Mouse (Mus musculus): ENCODE measurements at regions not wholly inside any gene's neighbourhood (a gene's known extent, or its start where the extent isn't known, plus 50 kb on each side); places are given as distances from the start of the nearest gene placed in this dataset.
"Not testable (repeated sequence)": the region's sequence is repeated elsewhere in the genome, so short reads cannot be mapped to it uniquely, and the experiment has no call there.

DNA sequence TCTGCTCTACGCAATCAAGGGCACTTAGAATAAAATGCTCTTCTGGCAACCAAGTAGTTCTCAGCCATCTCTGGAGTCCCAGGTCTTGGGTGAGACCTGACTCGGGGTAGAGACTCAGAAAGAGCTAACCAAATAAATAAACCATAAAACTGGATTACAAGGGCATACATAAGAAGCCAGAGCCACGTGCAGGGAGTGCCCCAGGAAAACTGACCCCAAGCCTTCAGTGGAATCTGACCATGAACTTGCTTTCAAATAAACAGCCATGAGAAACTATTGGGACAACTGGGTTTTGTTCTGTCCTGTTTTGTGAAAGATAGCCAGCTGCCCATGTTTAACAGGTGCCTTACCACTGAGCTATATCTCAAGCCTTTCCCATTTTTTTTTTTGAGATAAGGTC is 170.3 kb downstream of the Tomm20 start:
- DNase-seq (ENCODE audit: low spot score) = no peak

DNA sequence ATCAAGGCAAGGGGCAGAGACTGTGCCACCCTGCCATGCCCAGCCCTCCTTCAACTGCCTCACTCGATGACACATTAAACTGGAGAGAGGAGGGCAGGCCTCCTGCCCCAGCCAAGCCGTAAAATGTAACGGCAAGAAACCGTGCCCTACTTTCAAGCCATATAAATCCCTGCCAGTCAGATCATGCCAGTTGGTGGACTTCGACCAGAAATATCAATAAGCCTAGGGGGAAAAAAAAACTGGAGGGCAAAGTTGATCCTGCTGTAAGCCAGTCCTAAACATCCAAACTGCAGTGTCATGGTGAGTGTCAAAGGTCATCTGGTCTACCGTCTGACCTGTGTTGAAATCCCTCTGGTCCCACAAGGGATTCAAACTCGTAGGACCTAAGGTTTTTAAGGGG is 170.8 kb downstream of the Tomm20 start:
- no peak for DNase-seq (ENCODE audit: low spot score)

DNA sequence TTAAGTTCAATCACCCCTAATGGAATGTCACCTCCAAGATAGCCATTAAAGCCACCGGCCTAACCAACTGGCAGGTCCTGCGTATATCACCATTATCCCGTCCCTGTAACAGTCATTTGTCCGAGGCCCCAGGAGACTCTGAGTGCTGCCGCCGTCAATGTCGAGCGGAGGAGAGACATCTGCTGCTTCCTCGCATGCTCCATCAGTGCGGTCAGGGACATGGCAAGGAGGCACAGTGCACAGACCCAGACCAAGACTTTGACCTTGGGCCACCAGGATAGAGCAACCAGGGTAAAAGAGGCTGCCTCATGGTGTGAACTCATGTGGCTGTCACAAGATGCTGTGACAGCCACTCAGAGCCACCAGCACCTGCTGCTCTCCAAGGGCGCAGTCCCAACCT is 172.9 kb downstream of the Tomm20 start:
- no peak for DNase-seq (ENCODE audit: low spot score)

DNA sequence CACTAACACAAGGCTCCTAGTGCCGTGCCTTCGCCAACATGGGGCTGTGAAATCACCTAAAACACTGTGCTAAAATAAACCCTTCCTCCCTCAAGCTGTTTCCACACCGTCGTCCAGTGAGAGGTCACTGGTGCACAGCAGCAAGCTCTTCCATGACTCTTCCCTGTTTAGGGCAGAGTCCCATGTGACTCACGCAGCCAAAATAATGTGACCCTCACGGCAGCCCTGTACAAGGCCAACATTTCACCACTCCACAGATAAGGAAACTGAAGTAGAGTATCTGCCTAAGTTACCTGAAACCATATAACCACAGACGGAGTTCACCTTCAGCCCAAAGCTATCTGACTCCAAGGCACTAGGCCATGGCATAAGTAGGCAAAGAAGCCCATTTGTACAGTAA is 173.4 kb downstream of the Tomm20 start:
- no peak for DNase-seq (ENCODE audit: low spot score)

DNA sequence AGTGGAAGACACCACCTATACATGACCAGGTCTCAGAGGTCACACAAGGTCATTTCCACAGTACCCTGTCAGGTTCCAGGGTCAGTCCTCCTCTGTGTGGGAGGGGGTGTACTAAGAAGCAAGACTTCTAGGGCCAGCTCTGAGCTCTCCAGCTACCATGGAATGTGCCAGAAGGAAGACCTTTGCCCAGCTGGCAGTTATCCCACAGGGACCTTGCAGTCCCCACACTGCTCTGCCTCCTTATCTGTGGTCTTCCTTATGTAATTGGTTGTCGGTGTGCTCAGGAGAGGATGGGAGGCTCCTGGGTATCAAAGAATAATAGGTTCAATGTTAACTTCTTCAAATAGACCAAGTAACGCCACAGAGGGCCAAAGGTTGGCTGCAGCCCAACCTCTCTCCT is 175.3 kb downstream of the Tomm20 start:
- DNase-seq (ENCODE audit: low spot score) = not testable (repeated sequence)

DNA sequence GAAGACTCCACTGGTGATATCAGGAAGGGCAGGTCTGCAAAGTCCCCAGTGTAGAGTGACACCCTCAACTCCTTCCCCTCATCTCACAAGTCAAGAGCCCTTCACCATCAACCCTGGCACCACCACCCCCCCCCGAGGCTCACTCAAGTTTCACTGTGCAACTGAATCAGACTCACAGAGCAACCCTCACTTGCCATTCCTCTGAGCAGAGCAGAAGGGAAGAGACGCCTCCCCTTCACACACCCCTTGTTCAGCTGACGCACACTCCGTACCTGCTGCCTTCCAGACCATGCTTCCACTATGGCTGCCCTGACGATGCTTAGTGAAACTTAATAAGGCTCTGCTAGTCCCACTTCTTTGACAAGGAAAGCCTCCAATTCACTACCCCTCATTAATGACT is 174.4 kb upstream of the Irf2bp2 start:
- no peak for DNase-seq (ENCODE audit: low spot score)

DNA sequence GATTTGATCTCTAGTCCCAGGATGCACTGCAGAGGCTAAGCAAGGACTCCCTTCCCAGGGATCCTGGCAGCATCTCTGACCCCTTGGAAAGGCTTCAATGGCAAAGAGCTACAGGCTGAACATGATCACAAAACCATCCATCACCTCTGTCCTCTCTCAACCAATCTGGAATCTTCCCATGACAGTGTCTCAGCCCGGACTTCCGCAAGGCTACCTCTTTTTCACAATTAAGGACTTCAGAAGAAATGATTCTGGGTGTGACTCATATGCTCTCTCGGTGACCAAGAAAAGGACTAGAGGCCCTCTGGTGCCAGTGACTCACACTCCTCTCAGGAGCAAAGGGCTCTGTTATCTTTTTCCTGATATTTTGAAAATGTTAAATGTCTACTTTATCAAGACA is 173.6 kb upstream of the Irf2bp2 start:
- no peak for DNase-seq (ENCODE audit: low spot score)

DNA sequence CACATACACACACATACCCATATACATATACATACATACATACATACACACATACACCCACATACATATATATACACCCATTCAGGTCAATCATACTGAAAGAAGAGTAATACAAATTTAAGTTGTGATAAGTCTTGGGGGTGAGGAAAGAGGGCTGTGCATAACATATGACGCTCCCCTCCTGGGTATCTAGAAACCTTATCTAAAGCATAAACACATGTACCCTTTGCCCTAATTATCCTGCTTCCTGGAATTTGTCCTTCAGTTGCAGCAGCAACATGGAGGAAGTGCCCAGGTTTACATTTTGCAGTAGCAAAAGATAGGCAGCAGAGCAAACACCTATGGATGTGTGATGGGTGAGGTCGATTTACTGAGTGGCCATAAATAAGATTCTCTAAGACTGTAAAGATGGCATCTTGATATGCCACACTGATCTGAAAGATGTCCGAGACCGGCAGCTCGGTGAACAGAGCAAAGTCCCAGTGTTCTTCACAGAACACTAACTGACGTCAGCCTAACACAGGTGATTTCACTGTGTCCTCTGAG is 172.0 kb upstream of the Irf2bp2 start:
- no peak for DNase-seq (ENCODE audit: low spot score)

DNA sequence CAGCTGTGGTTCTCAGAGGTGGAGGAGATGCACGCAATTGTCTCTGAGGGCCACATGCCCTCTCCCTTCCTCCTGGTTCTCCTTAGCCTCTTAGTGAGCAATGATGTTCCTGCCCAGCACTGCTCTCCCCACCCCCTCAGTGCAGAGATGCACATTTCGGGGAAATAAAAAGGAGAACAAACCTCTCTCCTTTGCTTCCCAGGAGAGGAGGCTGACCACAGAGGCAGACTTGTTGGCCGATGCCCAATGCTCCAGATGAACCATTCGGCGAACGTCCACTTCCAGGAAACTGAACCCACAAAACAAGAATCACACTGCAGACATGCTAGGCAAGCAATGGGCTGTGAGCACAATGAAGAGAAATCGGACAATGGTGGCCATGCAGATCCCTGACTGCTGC is 169.8 kb upstream of the Irf2bp2 start:
- DNase-seq (ENCODE audit: low spot score) = no peak

DNA sequence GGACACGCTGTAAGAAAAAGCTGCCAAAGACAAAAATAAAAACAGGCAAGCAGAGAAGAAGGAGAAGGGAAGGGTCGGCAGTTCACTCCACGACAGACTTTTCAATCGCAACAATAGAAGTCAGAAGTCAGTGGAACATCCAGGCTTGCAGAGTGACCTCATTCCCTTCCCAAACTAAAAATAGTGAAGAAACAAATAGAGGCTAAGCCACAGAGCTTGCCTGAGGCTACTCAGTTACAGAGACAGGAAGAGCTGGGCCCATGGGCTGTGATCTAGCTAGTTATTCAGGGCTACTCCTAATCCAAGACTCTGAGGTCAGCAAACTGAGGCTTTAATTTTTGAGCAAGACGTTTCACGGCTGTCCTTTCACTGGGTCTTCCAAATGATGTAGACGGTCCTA is 165.9 kb upstream of the Irf2bp2 start:
- DNase-seq (ENCODE audit: low spot score) = no peak

DNA sequence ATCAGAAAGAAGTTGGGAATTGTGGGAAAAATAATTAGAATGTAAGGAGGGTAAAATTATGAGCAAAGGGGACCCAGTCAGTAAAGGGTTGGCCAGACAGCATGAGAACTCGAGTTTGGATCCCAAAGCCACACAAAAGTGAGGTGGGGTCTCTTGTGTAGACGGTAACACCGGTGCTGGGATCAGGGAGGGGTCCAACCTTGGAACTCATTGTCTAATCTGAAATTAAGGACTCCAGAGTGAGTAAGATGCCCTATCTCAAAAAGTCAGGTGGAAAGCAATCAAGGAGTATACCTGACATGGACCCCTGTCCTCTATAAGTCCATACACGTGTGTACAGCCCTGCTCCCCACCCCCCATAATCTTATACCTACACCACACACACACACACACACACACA is 165.2 kb upstream of the Irf2bp2 start:
- DNase-seq (ENCODE audit: low spot score) = no peak

DNA sequence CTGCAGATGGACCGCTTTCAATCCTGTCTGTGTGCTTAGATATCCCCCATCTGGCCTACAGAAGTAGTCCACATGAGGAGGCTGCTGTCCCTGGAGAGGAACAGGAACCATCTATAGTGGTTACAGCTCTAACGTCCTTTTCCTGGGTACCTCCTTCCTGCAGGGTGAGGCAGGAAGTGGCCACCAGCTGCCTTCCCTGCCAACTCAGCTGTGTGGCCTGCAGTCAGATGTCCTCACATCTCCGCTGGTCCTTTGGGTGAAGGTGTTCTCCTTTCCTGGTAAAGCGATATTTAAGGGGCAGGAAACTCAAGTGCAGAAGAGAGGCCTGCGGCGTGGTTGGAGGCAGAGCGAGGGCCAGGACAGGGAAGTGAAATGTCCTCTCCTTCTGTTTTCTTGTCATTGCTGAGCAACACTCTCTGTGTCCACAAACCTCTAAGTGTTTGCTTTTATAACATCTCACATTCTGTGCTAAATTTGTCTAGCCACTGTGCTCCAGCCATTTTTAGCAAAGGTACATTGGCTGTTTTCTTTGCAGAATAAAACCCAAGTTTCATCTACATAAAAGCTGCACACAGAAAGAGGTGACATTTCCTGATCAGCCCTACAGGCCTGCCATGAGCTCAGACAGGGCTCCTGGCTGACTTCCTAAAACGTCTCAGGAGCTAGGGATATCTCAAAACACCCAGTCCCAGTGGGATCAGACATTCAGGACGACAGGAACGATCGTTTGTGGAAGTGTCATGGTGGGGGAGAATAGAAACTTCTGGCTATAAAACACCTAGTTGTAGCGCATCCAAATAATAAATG is 164.4 kb upstream of the Irf2bp2 start:
- no peak for DNase-seq (ENCODE audit: low spot score)

DNA sequence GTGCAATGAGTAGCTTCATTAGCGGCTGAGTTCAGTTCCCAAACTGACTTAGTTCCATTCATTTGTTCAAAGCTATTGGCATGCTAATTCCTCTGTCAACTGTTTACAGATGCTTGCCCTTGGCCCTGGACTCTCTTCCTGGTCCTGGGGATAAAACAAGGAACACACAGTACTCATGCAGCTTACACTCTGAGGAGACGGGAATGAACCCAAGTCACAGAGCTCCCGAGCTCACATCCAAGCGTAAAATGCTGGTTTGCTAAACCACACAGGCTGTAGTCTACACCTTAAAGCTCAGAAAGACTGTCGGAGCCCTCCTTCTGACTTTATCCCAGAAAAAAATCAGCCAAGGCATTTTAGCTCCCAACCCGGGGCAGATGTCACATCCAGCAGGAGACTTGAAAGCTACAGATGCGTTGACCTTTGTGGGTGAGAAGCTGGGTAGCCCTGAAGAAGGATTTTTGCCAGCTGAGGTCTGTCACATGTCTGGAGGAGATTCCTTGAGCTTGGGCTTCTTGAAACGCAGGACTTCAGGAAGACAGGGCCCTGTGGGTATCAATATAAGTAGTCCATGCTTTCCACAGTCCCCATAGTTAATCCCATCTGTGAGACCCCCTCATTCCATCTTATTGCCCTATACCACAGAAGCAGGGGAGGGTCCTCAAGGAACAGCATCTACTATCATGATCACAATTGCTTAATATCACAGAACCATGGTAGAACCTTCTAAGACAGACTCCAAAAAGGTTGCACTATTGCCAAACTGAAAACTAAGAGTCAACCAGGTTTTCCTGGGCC is 162.7 kb upstream of the Irf2bp2 start:
- no peak for DNase-seq (ENCODE audit: low spot score)

DNA sequence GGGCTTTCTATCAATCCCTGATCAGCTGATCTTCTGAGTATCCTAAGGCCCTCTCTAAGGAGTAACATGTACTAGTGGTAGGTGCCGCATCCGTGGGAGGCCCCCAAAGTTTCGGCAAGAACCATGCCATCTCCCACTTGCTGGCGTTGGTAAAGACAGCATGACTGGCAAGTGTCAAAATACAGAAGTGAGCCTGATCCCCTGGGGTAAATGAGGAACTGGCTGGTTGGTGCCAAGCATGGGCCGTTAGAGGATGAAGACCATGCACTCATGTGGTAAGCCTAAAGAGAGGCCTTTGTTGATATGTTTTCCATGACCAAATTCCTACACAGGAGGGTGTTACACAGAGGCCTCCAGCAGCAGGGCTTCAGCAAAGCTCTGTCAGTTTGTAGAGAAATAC is 161.9 kb upstream of the Irf2bp2 start:
- DNase-seq (ENCODE audit: low spot score) = no peak

DNA sequence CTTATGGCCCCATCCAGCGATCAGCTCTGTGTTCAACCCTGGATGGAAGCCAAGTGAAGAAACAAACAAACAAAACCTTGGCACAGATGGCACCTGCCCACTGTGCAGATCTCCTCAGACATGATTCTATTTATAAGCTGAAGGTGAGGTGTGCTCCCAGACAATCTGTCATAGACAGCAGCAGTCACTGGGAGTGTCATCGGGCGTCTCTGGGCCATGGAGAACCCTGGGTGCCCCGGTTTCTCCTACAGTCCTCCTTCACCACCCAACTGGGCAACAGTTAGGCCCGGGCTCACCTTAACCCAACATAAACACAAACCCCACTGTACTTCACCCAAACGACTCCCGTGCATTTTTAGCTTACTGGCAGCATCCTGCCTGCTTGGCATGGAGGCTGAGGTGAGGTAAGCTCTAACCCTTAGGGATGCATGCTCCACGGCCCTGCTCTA is 160.6 kb upstream of the Irf2bp2 start:
- DNase-seq (ENCODE audit: low spot score) = no peak

DNA sequence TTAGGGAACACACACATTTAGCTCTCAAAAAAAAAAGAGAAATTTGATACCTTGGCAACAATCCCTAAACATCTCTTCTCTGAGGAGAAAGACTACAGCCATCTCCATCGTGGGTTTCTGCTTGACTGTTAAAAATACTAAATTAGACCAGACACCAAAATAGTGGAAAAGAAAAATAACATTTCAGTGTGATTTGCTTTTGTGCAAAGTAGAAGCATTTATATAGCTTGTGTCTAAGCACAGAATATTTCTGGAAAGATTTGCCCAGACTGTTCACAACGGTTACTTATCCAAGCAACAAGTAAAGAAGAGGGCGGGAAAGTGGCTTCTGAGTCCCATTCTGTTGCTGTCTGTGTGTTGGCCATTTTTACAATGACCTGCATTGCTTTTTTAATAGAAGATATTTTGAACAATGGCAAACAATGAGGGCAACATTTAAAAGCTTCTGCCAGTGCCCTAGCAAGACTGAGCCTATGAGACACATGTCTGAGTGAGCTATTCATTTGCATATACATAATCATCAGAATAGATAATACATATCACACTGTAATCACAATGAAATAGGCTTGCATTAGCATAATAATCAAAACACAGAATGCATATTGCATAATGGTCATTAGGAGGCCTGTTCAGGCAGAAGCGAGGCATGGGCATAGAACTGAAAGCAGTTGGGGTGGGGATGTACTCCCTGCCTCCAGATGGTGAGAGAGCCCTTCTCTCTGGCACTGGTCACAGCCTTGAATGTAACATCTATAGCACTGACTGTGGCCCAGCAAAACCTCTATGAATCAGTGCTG is 159.5 kb upstream of the Irf2bp2 start:
- no peak for DNase-seq (ENCODE audit: low spot score)

DNA sequence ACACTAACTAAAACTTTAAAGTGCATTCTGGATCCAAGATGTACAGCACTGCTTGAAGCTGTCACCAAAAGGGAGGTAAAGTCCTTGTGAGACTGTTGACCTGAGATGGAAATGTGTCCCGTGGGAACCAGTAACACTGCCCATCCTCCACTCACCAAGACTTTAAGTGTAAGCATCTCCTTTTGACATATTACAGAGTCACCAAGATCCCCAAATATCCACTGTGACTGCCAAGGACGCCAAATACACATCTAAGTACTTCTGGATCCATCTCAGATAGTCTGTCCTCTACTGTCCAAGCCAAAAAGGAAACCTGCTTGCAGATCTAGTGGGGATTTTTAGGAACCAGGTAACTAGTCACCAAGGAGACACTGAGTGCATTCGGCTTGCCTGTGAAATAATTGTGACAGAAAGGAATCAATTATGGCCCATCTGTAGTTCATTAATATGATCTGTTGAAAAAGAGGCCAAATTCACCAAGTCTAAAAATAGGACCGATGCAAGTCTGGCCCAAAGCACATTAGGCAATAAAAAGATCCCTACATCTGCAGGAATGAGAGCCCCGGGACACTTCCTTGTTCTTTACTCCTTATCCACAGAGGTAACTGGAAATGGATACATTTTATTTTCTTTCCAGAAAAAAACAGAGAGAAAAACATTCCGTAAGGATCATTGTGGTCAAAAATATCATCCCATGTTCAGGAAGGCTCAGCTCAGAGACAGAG is 157.8 kb upstream of the Irf2bp2 start:
- no peak for DNase-seq (ENCODE audit: low spot score)

DNA sequence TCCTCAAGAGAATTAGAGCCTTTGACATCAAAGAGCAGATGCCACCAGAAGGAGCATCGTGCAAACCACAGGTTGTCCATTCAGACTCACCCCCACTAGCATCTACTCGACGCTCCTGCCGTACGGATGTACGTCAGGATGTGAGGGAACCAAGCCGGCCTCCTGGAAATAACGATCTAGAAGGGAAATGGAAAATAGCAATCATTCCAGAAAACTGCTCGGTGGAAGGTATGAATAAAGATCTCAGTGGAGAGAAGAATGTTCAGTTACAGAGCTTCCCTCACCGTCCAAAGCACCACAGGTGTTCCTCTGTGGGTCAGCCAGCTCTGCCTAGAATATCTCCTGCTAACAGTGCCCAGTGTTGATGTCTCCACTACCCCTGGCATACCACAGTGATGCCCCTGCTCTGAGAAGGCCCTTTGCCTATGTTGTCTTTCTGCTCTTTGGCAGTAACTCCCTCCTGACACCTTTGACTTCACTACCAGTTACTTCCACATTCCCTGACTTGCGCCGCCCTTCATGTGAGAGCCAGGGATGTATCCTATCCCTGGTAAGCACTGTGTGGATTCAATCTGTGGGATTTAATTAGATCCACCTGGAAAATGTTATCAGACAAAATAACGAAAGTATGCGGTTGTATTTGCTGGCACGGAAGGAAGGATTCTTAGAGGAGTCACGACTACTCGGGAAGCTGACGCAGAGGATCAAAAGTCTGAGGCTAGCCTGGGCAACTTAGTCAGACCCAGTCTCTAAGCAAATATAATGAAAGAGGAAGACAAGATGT is 152.4 kb upstream of the Irf2bp2 start:
- DNase-seq (ENCODE audit: low spot score) = no peak

DNA sequence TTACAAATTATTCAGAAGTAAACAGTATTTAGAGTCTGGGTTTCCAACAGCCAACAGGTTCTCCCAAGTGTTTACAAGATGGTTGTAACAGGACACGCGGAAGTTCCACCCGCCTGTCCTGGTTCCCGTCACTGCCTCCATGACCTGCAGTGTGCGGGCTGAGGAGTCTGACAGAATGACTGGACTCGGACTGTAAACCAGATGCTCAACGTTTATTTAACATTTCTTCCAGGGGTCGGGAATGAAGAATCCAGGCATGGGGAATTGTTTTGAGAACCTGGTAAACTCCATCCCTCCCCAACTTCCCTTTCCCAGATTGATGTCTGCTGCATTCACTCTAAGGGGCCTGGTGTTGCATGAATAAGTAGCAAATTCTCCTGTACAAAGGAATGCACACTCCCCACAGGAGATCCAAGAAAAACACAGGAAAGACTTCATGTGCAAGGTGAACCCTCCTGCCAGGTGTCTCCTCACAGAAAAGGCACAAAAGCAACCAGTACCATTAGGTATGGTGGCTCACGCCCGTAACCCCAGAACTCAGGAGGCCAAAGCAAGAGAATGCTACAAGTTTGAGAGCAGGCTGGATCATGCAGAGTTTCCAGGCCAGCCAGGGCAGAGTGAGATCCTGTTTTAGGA is 151.1 kb upstream of the Irf2bp2 start:
- no peak for DNase-seq (ENCODE audit: low spot score)

DNA sequence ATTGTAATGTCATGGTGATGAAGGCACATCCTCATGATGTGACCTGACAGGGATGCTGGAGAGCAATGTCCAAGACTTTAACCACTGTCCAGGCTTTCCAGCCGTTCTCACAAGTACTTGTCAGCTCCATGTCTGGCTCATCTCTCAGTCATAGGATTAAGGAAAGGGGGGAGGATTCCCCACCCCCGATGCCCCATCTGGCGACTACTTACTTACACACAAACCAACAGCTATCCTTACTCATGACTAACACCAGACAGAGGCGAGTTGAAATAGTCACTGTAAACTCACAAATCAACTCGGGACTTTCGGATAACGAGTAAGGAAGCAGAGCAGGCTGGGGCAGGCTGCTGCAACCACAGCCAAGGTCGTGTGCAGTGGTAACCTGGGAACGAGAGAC is 149.5 kb upstream of the Irf2bp2 start:
- DNase-seq (ENCODE audit: low spot score) = no peak
